Mouse (Mus musculus) hindbrain, postnatal 0 days (tissue): ENCODE results near the gene Icam2. TPM values are rescaled to one million over a fixed set of nuclear protein-coding genes. Genes with fewer than 3 reads are reported as not detected.

ENCODE experiments used
- ATAC-seq: fragments of 200-750 bp; cut with Nextera tagmentation; 2 replicates; pipeline ENCODE4 v1.8.0; 2017; ENCODE audit warnings: mild to moderate bottlenecking, moderate TSS enrichment, moderate library complexity
- DNase-seq: peaks from one replicate; pipeline ENCODE4 v3.0.0-alpha.2; 2015; ENCODE audit warnings: low spot score
- H3K27ac ChIP-seq: fragments of 300-500 bp; sonication (generic); 2 replicates; pipeline ENCODE4 v1.5.1; 2014; ENCODE audit warnings: mild to moderate bottlenecking
- H3K27me3 ChIP-seq: fragments of 300-500 bp; sonication (generic); 2 replicates; pipeline ENCODE4 v1.6.1; 2014; ENCODE audit warnings: low read length, mixed read lengths; ENCODE audit not compliant: insufficient read depth
- H3K36me3 ChIP-seq: fragments of 300-500 bp; sonication (generic); 2 replicates; pipeline ENCODE4 v1.6.1; 2014; ENCODE audit warnings: low read length, mixed read lengths; ENCODE audit not compliant: insufficient read depth
- H3K4me1 ChIP-seq: fragments of 300-500 bp; sonication (generic); 2 replicates; pipeline ENCODE4 v1.6.1; 2014; ENCODE audit warnings: antibody characterized with exemption, low read length, mixed read lengths; ENCODE audit not compliant: insufficient read depth
- H3K4me2 ChIP-seq: fragments of 300-500 bp; sonication (generic); 2 replicates; pipeline ENCODE4 v1.6.1; 2014; ENCODE audit warnings: low read depth, mild to moderate bottlenecking, low read length, moderate library complexity, mixed read lengths
- H3K4me3 ChIP-seq: fragments of 300-500 bp; sonication (generic); 2 replicates; pipeline ENCODE4 v1.5.1; 2014; ENCODE audit warnings: low read length
- H3K9ac ChIP-seq: fragments of 300-500 bp; sonication (generic); replicated peaks from 2 replicates; pipeline ENCODE4 v1.6.1; 2014; ENCODE audit warnings: mild to moderate bottlenecking, low read length, moderate library complexity, mixed read lengths
- H3K9me3 ChIP-seq: fragments of 300-500 bp; sonication (generic); 2 replicates; pipeline ENCODE4 v1.6.1; 2016; ENCODE audit warnings: low read length, mixed read lengths
- CTCF ChIP-seq: IDR thresholded peaks from 2 replicates; pipeline ENCODE4 v1.5.1; 2016; ENCODE audit warnings: antibody characterized with exemption, control low read depth, low read depth
- WGBS: fragments of 180-500 bp; shearing (Covaris S2); extraction: QIAGEN DNeasy Blood & Tissue Kit; methylation state at CpG from one replicate; pipeline ENCODE4 v1.1.7; 2014; 5-methylcytosine and 5-hydroxymethylcytosine counted together
- polyA plus RNA-seq: library from polyadenylated mRNA; unstranded; fragments of >200 nt; fragmentation: Nextera tagmentation; extraction: Ambion mirVana; gene quantifications from 2 replicates; pipeline ENCODE4 v1.2.1, GENCODE M21; 2015
- total RNA-seq: library from RNA; depleted of rRNA; stranded (reverse); fragments of >200 nt; gene quantifications from 2 replicates; pipeline ENCODE4 v1.2.3, GENCODE M21; 2014

Gene Icam2
- total and polyA plus RNA-seq, 2 experiments from 2014 or later: 8.4 to 11.4 TPM

- H3K4me2 ChIP-seq: no peak overlapping the region
- no peaks in the 10 kb centered on the region for H3K4me1 ChIP-seq
- TF ChIP-seq CTCF: no peak
- no peaks in the 10 kb centered on the region for H3K9me3 ChIP-seq
- H3K27ac ChIP-seq: no peak overlapping the region
- no peak for DNase-seq
- no peaks in the 10 kb centered on the region for H3K27me3 ChIP-seq
- WGBS: 77% methylated on average over 6 of the region's 6 CpGs
- no peaks in the 10 kb centered on the region for H3K36me3 ChIP-seq
- H3K9ac ChIP-seq: no peak overlapping the region
- ATAC-seq: no peak
- H3K4me3 ChIP-seq: no peak overlapping the region
Measured at GRCm38 (mm10) chr11:106383051-106383790, 4.7 kb downstream of the Icam2 start.

DNA sequence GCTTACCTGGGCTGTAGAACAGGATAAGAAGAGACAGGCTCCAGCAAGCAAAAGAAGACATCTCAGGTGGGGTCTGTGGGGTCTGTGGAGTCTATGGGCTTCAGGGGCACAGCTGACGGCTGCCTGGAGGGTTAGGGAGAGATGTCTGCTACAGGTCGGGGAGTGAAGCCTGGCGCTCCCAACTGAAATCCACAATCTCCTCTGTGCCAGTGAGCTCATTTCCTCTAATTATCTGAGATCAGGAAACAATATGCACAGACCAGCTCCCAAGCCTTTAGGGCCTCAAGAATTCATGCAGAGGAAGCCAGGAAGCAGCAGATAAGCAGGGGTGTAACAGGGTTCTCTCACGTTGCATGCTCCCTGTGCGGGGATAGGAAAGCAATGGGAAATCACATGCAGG, 5.5 kb downstream of the Icam2 start:
- no peaks in the 10 kb centered on the region for H3K4me1 ChIP-seq
- 86% methylated on average over 5 of the region's 5 CpGs for WGBS
- DNase-seq (no peak), ATAC-seq (no peak)
- H3K36me3 ChIP-seq: no peaks in the 10 kb centered on the region
- H3K9me3 ChIP-seq: no peaks in the 10 kb centered on the region
- H3K27me3 ChIP-seq: no peaks in the 10 kb centered on the region
- no peak for TF ChIP-seq CTCF
- no peak overlapping the region for H3K9ac ChIP-seq
- H3K4me2 ChIP-seq: no peak overlapping the region
- no peak overlapping the region for H3K4me3 ChIP-seq
- H3K27ac ChIP-seq: no peak overlapping the region

GRCm38 (mm10) chr11:106381883-106382282, 6.0 kb downstream of the Icam2 start:
- H3K9ac ChIP-seq: no peak overlapping the region
- H3K4me1 ChIP-seq: no peaks in the 10 kb centered on the region
- no peaks in the 10 kb centered on the region for H3K9me3 ChIP-seq
- ATAC-seq (no peak), DNase-seq (no peak)
- peak; percentile 17 for TF ChIP-seq CTCF
- H3K4me2 ChIP-seq: no peak overlapping the region
- H3K36me3 ChIP-seq: no peaks in the 10 kb centered on the region
- H3K27me3 ChIP-seq: no peaks in the 10 kb centered on the region
- WGBS: 81% methylated on average over 7 of the region's 7 CpGs
- no peak overlapping the region for H3K27ac ChIP-seq
- no peak overlapping the region for H3K4me3 ChIP-seq

DNA sequence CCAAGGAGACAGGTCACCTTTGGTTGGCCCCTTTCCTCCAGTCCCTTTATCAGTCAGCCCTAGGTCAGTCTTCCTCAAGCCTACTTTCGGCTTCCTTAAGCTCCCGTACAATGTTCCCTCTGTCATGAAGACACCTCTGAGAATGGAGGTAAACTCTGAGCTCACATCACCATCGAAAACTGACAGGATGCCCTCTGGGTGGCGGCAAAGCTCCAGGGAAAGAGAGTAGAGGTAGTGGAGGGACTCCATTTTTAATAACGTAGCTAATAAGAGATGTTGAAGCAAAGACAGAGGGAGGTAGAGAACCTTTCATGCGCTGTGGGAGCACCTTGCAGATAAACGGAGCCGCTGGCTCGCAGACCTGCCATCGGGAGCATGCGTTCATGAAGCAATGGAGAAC, 6.9 kb downstream of the Icam2 start:
- H3K27ac ChIP-seq: no peak overlapping the region
- no peak for DNase-seq
- H3K4me1 ChIP-seq: no peaks in the 10 kb centered on the region
- ATAC-seq: no peak
- WGBS: 81% methylated on average over 11 of the region's 11 CpGs
- H3K27me3 ChIP-seq: no peaks in the 10 kb centered on the region
- no peaks in the 10 kb centered on the region for H3K9me3 ChIP-seq
- H3K36me3 ChIP-seq: no peaks in the 10 kb centered on the region
- no peak overlapping the region for H3K4me2 ChIP-seq
- no peak overlapping the region for H3K4me3 ChIP-seq
- 0 out of 2 replicates have a peak, but pooled peaks have one; percentile 7 for TF ChIP-seq CTCF
- H3K9ac ChIP-seq: no peak overlapping the region

DNA sequence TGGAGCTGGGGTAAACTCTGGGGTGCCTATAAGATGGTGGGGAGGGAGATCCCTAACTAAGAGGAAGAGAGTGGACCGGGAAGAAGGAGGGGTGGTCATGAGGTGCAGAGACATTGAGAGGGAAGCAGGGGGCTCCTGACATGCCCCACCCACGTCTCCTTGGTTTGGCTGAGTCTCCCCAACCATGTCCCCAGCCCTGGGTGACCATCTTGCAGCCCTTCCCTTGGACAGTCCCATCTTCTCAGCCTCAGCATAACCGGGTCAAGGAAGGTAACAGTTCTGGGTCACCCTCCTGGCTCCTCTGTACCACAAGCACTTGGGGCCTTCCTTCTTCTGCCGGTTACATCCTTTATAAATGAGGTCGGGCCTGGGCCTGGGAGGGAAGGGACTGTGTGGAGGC, 12.9 kb downstream of the Icam2 start:
- no peaks in the 10 kb centered on the region for H3K27me3 ChIP-seq
- no peak for TF ChIP-seq CTCF
- no peak overlapping the region for H3K4me2 ChIP-seq
- no peak overlapping the region for H3K4me3 ChIP-seq
- WGBS: 76% methylated on average over 5 of the region's 5 CpGs
- H3K27ac ChIP-seq: no peak overlapping the region
- DNase-seq: no peak
- no peak for ATAC-seq
- no peak overlapping the region for H3K9ac ChIP-seq
- no peaks in the 10 kb centered on the region for H3K4me1 ChIP-seq
- H3K9me3 ChIP-seq: no peaks in the 10 kb centered on the region
- H3K36me3 ChIP-seq: no peaks in the 10 kb centered on the region

DNA sequence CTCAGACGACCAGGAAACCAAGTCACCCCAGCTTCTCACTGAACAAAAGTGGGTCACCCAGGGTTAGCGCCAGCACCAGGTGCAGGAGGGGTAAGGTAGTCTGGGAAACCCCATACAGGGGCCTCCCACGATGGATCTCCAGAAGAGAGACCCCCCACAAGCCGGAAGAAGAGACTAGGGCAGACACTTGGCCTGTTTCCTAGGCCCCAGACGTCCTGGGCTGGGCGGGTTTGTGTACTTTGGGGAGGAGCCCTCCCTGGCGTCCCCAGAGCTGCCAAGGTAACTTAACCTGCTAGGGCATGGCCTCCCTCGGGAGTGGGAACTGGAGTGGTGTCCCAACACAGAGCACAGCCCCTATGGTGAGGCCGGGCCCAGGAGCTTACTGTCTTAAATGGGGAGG, 13.3 kb downstream of the Icam2 start:
- WGBS: 41% methylated on average over 9 of the region's 9 CpGs
- TF ChIP-seq CTCF: no peak
- Histone ChIP-seq H3K4me3 (no peak overlapping the region), H3K4me2 (no peak overlapping the region), H3K9me3 (no peaks in the 10 kb centered on the region), H3K27me3 (no peaks in the 10 kb centered on the region), H3K27ac (no peak overlapping the region), H3K36me3 (no peaks in the 10 kb centered on the region), H3K9ac (no peak overlapping the region), H3K4me1 (no peaks in the 10 kb centered on the region)
- ATAC-seq (no peak), DNase-seq (no peak)

- no peak for ATAC-seq
- no peak for DNase-seq
- Histone ChIP-seq H3K4me1 (no peaks in the 10 kb centered on the region), H3K36me3 (no peaks in the 10 kb centered on the region), H3K4me3 (no peak overlapping the region), H3K4me2 (no peak overlapping the region), H3K27ac (no peak overlapping the region), H3K9ac (no peak overlapping the region), H3K9me3 (no peaks in the 10 kb centered on the region), H3K27me3 (no peaks in the 10 kb centered on the region)
- TF ChIP-seq CTCF: no peak
- WGBS: 60% methylated on average over 11 of the region's 11 CpGs
Measured at GRCm38 (mm10) chr11:106373998-106374397, 13.9 kb downstream of the Icam2 start.
